Mouse (Mus musculus) MEL (cell line): ENCODE data around the gene Gpx4. TPM values are rescaled to one million over a fixed set of nuclear protein-coding genes. Genes with fewer than 3 reads are reported as not detected.
A peak's percentile ranks its signal among the peaks of the same experiment; 100 is the strongest.
"Not testable (repeated sequence)": the region's sequence is repeated elsewhere in the genome, so short reads cannot be mapped to it uniquely, and the experiment has no call there.

ENCODE experiments used
- DNase-seq: peaks from one replicate; pipeline ENCODE4 v3.0.0; 2011; ENCODE audit warnings: low read depth, low spot score
- H3K27ac ChIP-seq: 2 replicates; pipeline ENCODE4 v1.5.1; 2012; ENCODE audit warnings: low read depth, mild to moderate bottlenecking, control low read depth, low read length, moderate library complexity; ENCODE audit not compliant: control insufficient read depth
- H3K27me3 ChIP-seq, 2 experiments: fragments of 150-350 bp in 1 of 2; sonication (generic) in 1 of 2; 2 replicates each; pipeline ENCODE4 v1.6.1; 2012; ENCODE audit warnings: low read length in 2 of 2, mild to moderate bottlenecking in 2 of 2, improper control_type of control experiment in 1 of 2, moderate library complexity in 1 of 2; ENCODE audit not compliant: insufficient read depth in 2 of 2, control insufficient read depth in 1 of 2
- H3K36me3 ChIP-seq, 2 experiments: 2 replicates each; pipeline ENCODE4 v1.6.1; 2012 to 2014; ENCODE audit warnings: low read length in 2 of 2, improper control_type of control experiment in 1 of 2, inconsistent platforms in 1 of 2, mild to moderate bottlenecking in 1 of 2; ENCODE audit not compliant: insufficient read depth in 2 of 2, control insufficient read depth in 1 of 2
- H3K4me1 ChIP-seq, 2 experiments: fragments of 150-350 bp in 1 of 2; sonication (generic) in 1 of 2; 2 replicates each; pipeline ENCODE4 v1.6.1; 2012; ENCODE audit warnings: low read length in 2 of 2, improper control_type of control experiment in 1 of 2, mild to moderate bottlenecking in 1 of 2; ENCODE audit not compliant: insufficient read depth in 2 of 2, control insufficient read depth in 1 of 2
- H3K4me3 ChIP-seq, 2 experiments: fragments of 150-350 bp in 1 of 2; sonication (generic) in 1 of 2; 2 replicates each; pipeline ENCODE4 v1.5.1; 2012; ENCODE audit warnings: low read depth in 2 of 2, low read length in 2 of 2, mild to moderate bottlenecking in 2 of 2, moderate library complexity in 2 of 2, control low read depth in 1 of 2, improper control_type of control experiment in 1 of 2; ENCODE audit not compliant: control insufficient read depth in 1 of 2, insufficient read depth in 1 of 2
- H3K79me2 ChIP-seq: 2 replicates; pipeline ENCODE4 v1.6.1; 2012; ENCODE audit warnings: mild to moderate bottlenecking, low read length, moderate library complexity; ENCODE audit not compliant: control insufficient read depth, poor library complexity, insufficient read depth
- H3K9ac ChIP-seq: 2 replicates; pipeline ENCODE4 v1.6.1; 2012; ENCODE audit warnings: low read depth, mild to moderate bottlenecking, control low read depth, low read length, moderate library complexity; ENCODE audit not compliant: control insufficient read depth, poor library complexity, severe bottlenecking
- H3K9me3 ChIP-seq: fragments of 150-350 bp; sonication (generic); replicated peaks from 2 replicates; pipeline ENCODE4 v1.6.1; 2012; ENCODE audit warnings: mild to moderate bottlenecking, low read length, improper control_type of control experiment, moderate library complexity; ENCODE audit not compliant: insufficient read depth
- BHLHE40 ChIP-seq: IDR thresholded peaks from 2 replicates; pipeline ENCODE4 v1.6.1; 2012; ENCODE audit warnings: low read depth, mild to moderate bottlenecking, inconsistent platforms, low read length, improper control_type of control experiment, borderline replicate concordance
- CHD2 ChIP-seq: IDR thresholded peaks from 2 replicates; pipeline ENCODE4 v1.6.1; 2011; ENCODE audit warnings: low read length, improper control_type of control experiment
- E2F4 ChIP-seq: IDR thresholded peaks from 2 replicates; pipeline ENCODE4 v1.6.1; 2011; ENCODE audit warnings: low read depth, low read length, improper control_type of control experiment, borderline replicate concordance
- ELF1 ChIP-seq: IDR thresholded peaks from 2 replicates; pipeline ENCODE4 v1.6.1; 2014; ENCODE audit warnings: low read depth, mild to moderate bottlenecking, inconsistent platforms, low read length, improper control_type of control experiment, moderate library complexity
- EP300 ChIP-seq, 2 experiments: IDR thresholded peaks; 2 replicates each; pipeline ENCODE4 v1.6.1; 2011; ENCODE audit warnings: improper control_type of control experiment in 2 of 2, low read length in 2 of 2, low read depth in 1 of 2, mild to moderate bottlenecking in 1 of 2
- GABPA ChIP-seq: IDR thresholded peaks from 2 replicates; pipeline ENCODE4 v1.6.1; 2012; ENCODE audit warnings: low read depth, mild to moderate bottlenecking, inconsistent platforms, low read length, improper control_type of control experiment, moderate library complexity
- HCFC1 ChIP-seq: IDR thresholded peaks from 2 replicates; pipeline ENCODE4 v1.6.1; 2012; ENCODE audit warnings: low read depth, mild to moderate bottlenecking, inconsistent platforms, low read length, improper control_type of control experiment, moderate library complexity
- KAT2A ChIP-seq: conservative IDR thresholded peaks from 2 replicates; pipeline ENCODE4 v1.6.1; 2012; ENCODE audit warnings: low read depth, low read length, improper control_type of control experiment, inconsistent platforms
- MEF2A ChIP-seq: IDR thresholded peaks from 2 replicates; pipeline ENCODE4 v1.6.1; 2014; ENCODE audit warnings: low read depth, mild to moderate bottlenecking, inconsistent platforms, low read length, improper control_type of control experiment; ENCODE audit not compliant: poor library complexity, insufficient replicate concordance, severe bottlenecking; ENCODE audit errors: extremely low read depth
- MXI1 ChIP-seq: IDR thresholded peaks from 2 replicates; pipeline ENCODE4 v1.6.1; 2011; ENCODE audit warnings: mild to moderate bottlenecking, low read depth, low read length, improper control_type of control experiment
- POLR2AphosphoS5 ChIP-seq: IDR thresholded peaks from 2 replicates; pipeline ENCODE4 v1.6.1; 2012; ENCODE audit warnings: low read depth, borderline replicate concordance, mild to moderate bottlenecking, inconsistent platforms, low read length, moderate library complexity, mixed read lengths
- RAD21 ChIP-seq: IDR thresholded peaks from 2 replicates; pipeline ENCODE4 v1.6.1; 2011; ENCODE audit warnings: mild to moderate bottlenecking, low read depth, low read length, improper control_type of control experiment
- SIN3A ChIP-seq: IDR thresholded peaks from 2 replicates; pipeline ENCODE4 v1.6.1; 2012; ENCODE audit warnings: low read length, improper control_type of control experiment, inconsistent platforms
- TBP ChIP-seq: IDR thresholded peaks from 2 replicates; pipeline ENCODE4 v1.8.0; 2011; ENCODE audit warnings: low read depth, low read length, improper control_type of control experiment
- TCF12 ChIP-seq: IDR thresholded peaks from 2 replicates; pipeline ENCODE4 v1.6.1; 2014; ENCODE audit warnings: low read depth, mild to moderate bottlenecking, inconsistent platforms, low read length, improper control_type of control experiment, moderate library complexity
- polyA plus RNA-seq, 2 experiments: library from polyadenylated mRNA; stranded (reverse) in 1 of 2; unstranded in 1 of 2; fragments of >175 nt in 1 of 2; fragments of >200 nt in 1 of 2; gene quantifications; 2 replicates each; pipeline versions ENCODE4 v1.2.1 to v1.2.4; 2012; ENCODE audit warnings: low replicate concordance in 2 of 2, low read depth in 1 of 2; ENCODE audit not compliant: insufficient read length in 2 of 2, insufficient read depth in 1 of 2, missing spikeins in 1 of 2
- total RNA-seq: library from RNA; depleted of rRNA; stranded (reverse); fragments of 300-350 nt; gene quantifications from 2 replicates; pipeline ENCODE4 v1.2.3, GENCODE M21; 2012

Gene Gpx4
- total and polyA plus RNA-seq, 3 experiments = 508 to 536 TPM; not detected in 1

GRCm38 (mm10) chr10:80041409-80042060, 5.4 kb upstream of the Gpx4 start:
- H3K27ac ChIP-seq, H3K36me3 ChIP-seq, H3K4me1 ChIP-seq, H3K4me3 ChIP-seq: not testable (repeated sequence)
- TF ChIP-seq TBP = peak; percentile 88
- TF ChIP-seq, all 39 proteins: peak for 1; not testable (repeated sequence) for 38
- H3K9me3 ChIP-seq, H3K27me3 ChIP-seq, H3K9ac ChIP-seq, DNase-seq: not testable (repeated sequence)
- peaks cover 19% of the 10 kb centered on the region for H3K79me2 ChIP-seq

- Histone ChIP-seq H3K4me1 (peaks cover 8 to 18% of the 10 kb centered on the region in 2 experiments), H3K9ac (no peak overlapping the region), H3K79me2 (peaks cover 4% of the 10 kb centered on the region), H3K9me3 (no peaks in the 10 kb centered on the region), H3K27ac (no peak overlapping the region), H3K4me3 (no peak overlapping the region), H3K36me3 (peaks cover 0 to 17% of the 10 kb centered on the region in 2 experiments; a peak in 2 of 4 replicates), H3K27me3 (no peaks in the 10 kb centered on the region)
- no peak for TF ChIP-seq HCFC1
- no peak for TF ChIP-seq ELF1
- no peak for TF ChIP-seq GABPA
- TF ChIP-seq CHD2 = no peak
- no peak for TF ChIP-seq RAD21
- no peak for TF ChIP-seq E2F4
- TF ChIP-seq BHLHE40 = no peak
- TF ChIP-seq SIN3A = no peak
- no peak for TF ChIP-seq KAT2A
- TF ChIP-seq MEF2A = no peak
- no peak for TF ChIP-seq TCF12
- TF ChIP-seq EP300 (IDR thresholded peaks at IDR 0.05; ENCODE audit: low read depth in 1 of 2, low read length in 2 of 2) = no peak
- no peak for TF ChIP-seq MXI1
- TF ChIP-seq POLR2AphosphoS5 = no peak
- no peak for DNase-seq
Measured at GRCm38 (mm10) chr10:80044087-80044486, 2.9 kb upstream of the Gpx4 start.
